Mouse (Mus musculus) limb, embryonic 15.5 days (tissue): Measurements from ENCODE around the gene Pyurf. TPM values are rescaled to one million over a fixed set of nuclear protein-coding genes. Genes with fewer than 3 reads are reported as not detected.

ENCODE experiments used
- ATAC-seq: fragments of 200-750 bp; cut with Nextera tagmentation; 2 replicates; pipeline ENCODE4 v1.8.0; 2017; ENCODE audit warnings: low read depth, moderate TSS enrichment; ENCODE audit not compliant: insufficient number of reproducible peaks, low FRiP score, low TSS enrichment
- H3K27ac ChIP-seq: fragments of 300-500 bp; sonication (generic); 2 replicates; pipeline ENCODE4 v1.5.1; 2015; ENCODE audit warnings: moderate library complexity, mild to moderate bottlenecking, inconsistent platforms
- H3K27me3 ChIP-seq: fragments of 300-500 bp; sonication (generic); 2 replicates; pipeline ENCODE4 v1.6.1; 2015; ENCODE audit warnings: inconsistent platforms
- H3K36me3 ChIP-seq: fragments of 300-500 bp; sonication (generic); 2 replicates; pipeline ENCODE4 v1.6.1; 2015; ENCODE audit warnings: inconsistent platforms
- H3K4me1 ChIP-seq: fragments of 300-500 bp; sonication (generic); 2 replicates; pipeline ENCODE4 v1.6.1; 2015; ENCODE audit warnings: inconsistent platforms
- H3K4me2 ChIP-seq: fragments of 300-500 bp; sonication (generic); 2 replicates; pipeline ENCODE4 v1.6.1; 2015; ENCODE audit warnings: mild to moderate bottlenecking, inconsistent platforms
- H3K4me3 ChIP-seq: fragments of 300-500 bp; sonication (generic); 2 replicates; pipeline ENCODE4 v1.5.1; 2015; ENCODE audit warnings: mild to moderate bottlenecking, inconsistent platforms
- H3K9ac ChIP-seq: fragments of 300-500 bp; sonication (generic); 2 replicates; pipeline ENCODE4 v1.6.1; 2015; ENCODE audit warnings: inconsistent platforms
- H3K9me3 ChIP-seq: fragments of 300-500 bp; sonication (generic); 2 replicates; pipeline ENCODE4 v1.6.1; 2016; ENCODE audit warnings: inconsistent platforms
- WGBS: fragments of 180-500 bp; shearing (Covaris S2); methylation state at CpG from one replicate; pipeline ENCODE4 v1.1.7; 2015; 5-methylcytosine and 5-hydroxymethylcytosine counted together
- polyA plus RNA-seq: library from polyadenylated mRNA; unstranded; fragments of >200 nt; fragmentation: Nextera tagmentation; extraction: Ambion mirVana; gene quantifications from 2 replicates; pipeline ENCODE4 v1.2.1, GENCODE M21; 2015

The Pyurf gene
- 10.9 and 11.4 TPM in 2 replicates for polyA plus RNA-seq

DNA sequence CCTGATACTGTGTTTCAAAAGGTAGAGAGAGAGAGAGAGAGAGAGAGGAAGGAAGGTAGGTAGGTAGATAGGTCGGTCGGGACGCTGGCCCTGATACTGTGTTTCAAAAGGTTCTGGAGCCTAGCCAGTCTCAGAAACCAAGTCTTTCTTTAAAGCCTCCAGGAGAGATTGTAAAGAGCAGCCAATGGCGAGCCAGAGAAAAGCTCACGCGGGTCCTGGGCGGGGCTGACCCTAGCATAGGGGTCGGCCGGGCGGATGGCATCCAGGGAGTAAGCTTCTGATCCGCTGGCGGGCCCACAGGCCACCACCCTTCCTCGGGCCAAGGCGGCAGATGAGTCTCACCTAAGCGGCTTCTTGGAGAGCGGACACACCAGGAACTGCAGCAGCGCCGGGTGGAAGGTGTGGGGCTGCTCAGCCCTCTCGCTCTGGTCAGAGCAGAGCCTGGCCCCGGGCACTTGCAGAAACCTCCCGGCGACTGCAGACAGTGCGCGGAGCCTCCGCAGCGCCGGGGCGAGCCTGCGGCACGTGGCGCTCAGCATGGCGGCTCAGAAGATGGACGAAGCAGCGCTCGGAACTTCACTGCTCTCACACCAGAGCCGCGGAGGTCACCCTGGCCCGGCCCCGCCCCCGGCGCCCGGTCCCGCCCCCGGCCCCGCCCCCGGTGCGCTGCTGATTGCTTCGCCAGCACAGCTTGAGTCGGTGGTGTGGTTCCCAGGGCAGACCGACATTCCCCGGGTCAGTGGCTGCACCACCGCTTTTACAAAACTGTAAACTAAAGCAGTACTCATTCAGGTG lies at the start of gene Pyurf:
Gene Pyurf (minus strand): TSS at position 612 of the 795 bp plus-strand sequence.
- peak within 1 kb of the TSS; percentile 59 for H3K4me2 ChIP-seq
- ATAC-seq: peak; percentile 96
- 0% methylated on average over 52 of the region's 52 CpGs for WGBS
- H3K9me3 ChIP-seq: no peaks in the 10 kb centered on the region
- H3K4me3 ChIP-seq: peak within 1 kb of the TSS; percentile 64
- H3K27ac ChIP-seq: peak within 1 kb of the TSS; percentile 91
- no peaks in the 10 kb centered on the region for H3K27me3 ChIP-seq
- peaks cover 18% of the 10 kb centered on the region; the same call in 1 of the 2 replicates for H3K36me3 ChIP-seq
- 0 out of 2 replicates have a peak, but pooled peaks cover 2% of the 10 kb centered on the region for H3K4me1 ChIP-seq
- peak within 1 kb of the TSS; percentile 43 for H3K9ac ChIP-seq

GRCm38 (mm10) chr6:57721347-57721746 lies 29.5 kb upstream of the Pyurf start:
- H3K4me2 ChIP-seq: no peak overlapping the region
- no peak overlapping the region for H3K9ac ChIP-seq
- no peaks in the 10 kb centered on the region for H3K9me3 ChIP-seq
- H3K27ac ChIP-seq: no peak overlapping the region
- no peak for ATAC-seq
- no peaks in the 10 kb centered on the region for H3K4me1 ChIP-seq
- peaks cover 8% of the 10 kb centered on the region for H3K36me3 ChIP-seq
- no peaks in the 10 kb centered on the region for H3K27me3 ChIP-seq
- WGBS: 91% methylated on average over 1 of the region's 1 CpGs
- H3K4me3 ChIP-seq: no peak overlapping the region

GRCm38 (mm10) chr6:57711726-57712125 lies 19.8 kb upstream of the Pyurf start:
- 9% methylated on average over 1 of the region's 1 CpGs for WGBS
- Histone ChIP-seq H3K4me3 (no peak overlapping the region), H3K27me3 (no peaks in the 10 kb centered on the region), H3K9me3 (no peaks in the 10 kb centered on the region), H3K27ac (no peak overlapping the region), H3K9ac (no peak overlapping the region), H3K4me1 (no peaks in the 10 kb centered on the region), H3K4me2 (no peak overlapping the region), H3K36me3 (peaks cover 8% of the 10 kb centered on the region; the same call in 1 of the 2 replicates)
- no peak for ATAC-seq

DNA sequence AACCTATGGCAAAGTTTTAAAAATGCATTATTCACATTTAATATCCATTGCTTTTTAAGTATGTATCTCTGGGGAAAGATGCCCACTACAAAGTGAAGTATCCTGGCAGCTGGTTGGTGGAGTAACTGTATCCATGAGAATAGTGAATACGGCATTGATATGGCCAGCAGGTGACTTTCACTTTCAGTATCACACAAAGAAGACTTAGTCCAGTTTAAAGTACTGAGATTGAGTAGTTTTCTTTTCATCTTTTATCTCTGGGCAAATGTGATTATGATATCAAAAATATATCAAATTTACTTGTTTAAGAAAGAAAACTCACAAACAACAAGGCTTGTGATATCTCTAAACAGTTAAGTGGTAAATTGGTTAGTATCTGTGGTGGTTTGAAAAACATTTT lies 14.8 kb upstream of the Pyurf start:
- H3K27me3 ChIP-seq: no peaks in the 10 kb centered on the region
- WGBS: 86% methylated on average over 1 of the region's 1 CpGs
- H3K36me3 ChIP-seq: no peaks in the 10 kb centered on the region
- H3K9me3 ChIP-seq: no peaks in the 10 kb centered on the region
- H3K9ac ChIP-seq: no peak overlapping the region
- no peak overlapping the region for H3K4me2 ChIP-seq
- no peak overlapping the region for H3K4me3 ChIP-seq
- ATAC-seq: no peak
- peaks cover 2% of the 10 kb centered on the region; the same call in 1 of the 2 replicates for H3K4me1 ChIP-seq
- no peak overlapping the region for H3K27ac ChIP-seq

DNA sequence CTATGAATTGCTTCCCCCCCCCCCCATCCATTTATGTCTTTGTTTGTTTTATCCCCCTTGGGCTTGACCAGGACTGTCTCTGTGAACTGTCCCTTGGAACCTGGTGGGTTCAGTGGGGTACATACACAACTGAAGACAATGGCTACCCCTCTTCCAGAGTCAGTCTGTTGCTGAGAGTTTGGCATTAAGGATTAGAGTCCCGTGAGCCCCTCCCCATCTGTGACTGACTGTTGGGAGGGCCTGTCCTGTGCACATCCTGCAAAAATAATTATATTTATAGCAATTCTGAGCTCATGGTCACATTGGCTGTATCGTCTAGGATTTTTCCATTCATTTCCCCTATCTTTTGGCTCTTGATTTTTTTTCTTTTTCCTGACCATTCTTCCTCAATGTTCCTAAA lies 11.8 kb upstream of the Pyurf start:
- no peak for ATAC-seq
- peak overlapping the region; percentile 97; the same call in 1 of the 2 replicates for H3K27ac ChIP-seq
- peak overlapping the region; percentile 76; the same call in 1 of the 2 replicates for H3K9ac ChIP-seq
- no peaks in the 10 kb centered on the region for H3K36me3 ChIP-seq
- 21% methylated on average over 2 of the region's 2 CpGs for WGBS
- peaks cover 4% of the 10 kb centered on the region; the same call in 1 of the 2 replicates for H3K4me1 ChIP-seq
- no peaks in the 10 kb centered on the region for H3K9me3 ChIP-seq
- H3K4me2 ChIP-seq: peak overlapping the region; percentile 59
- H3K4me3 ChIP-seq: peak overlapping the region; percentile 69
- H3K27me3 ChIP-seq: no peaks in the 10 kb centered on the region

- Histone ChIP-seq H3K27ac (peak overlapping the region; percentile 97), H3K27me3 (no peaks in the 10 kb centered on the region), H3K4me3 (peak overlapping the region; percentile 69), H3K4me1 (peaks cover 4% of the 10 kb centered on the region; the same call in 1 of the 2 replicates), H3K36me3 (no peaks in the 10 kb centered on the region), H3K4me2 (peak overlapping the region; percentile 59), H3K9ac (peak overlapping the region; percentile 76), H3K9me3 (no peaks in the 10 kb centered on the region)
- under 1% methylated on average over 59 of the region's 59 CpGs for WGBS
- ATAC-seq: peak; percentile 100
Measured at GRCm38 (mm10) chr6:57702743-57703499, 11.0 kb upstream of the Pyurf start.

DNA sequence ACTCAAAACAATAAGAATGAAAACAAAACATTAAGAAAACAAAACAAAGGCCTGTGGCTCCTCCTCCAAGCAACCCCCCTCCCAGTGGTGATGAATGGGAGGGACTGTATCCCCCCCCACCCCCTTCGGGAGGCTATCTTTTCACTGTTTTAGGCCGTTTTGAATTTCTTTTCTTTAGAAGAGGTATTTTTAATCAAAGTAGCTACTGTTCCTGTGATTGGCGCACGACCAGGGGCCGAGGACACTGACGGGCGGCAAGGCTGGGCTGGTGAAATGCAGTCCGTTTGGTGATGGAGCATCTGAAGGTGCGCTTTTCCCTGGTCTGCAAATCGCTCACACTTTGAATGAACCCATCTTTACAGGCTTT lies 10.5 kb upstream of the Pyurf start, which contains the start of gene Lancl2:
Gene Lancl2 (plus strand): TSS at position 165 of the 367 bp plus-strand sequence.
- H3K36me3 ChIP-seq: no peaks in the 10 kb centered on the region
- ATAC-seq: peak; percentile 4; the same call in 1 of the 2 replicates
- peak within 1 kb of the TSS; percentile 59 for H3K4me2 ChIP-seq
- H3K9ac ChIP-seq: peak within 1 kb of the TSS; percentile 76
- no peaks in the 10 kb centered on the region for H3K9me3 ChIP-seq
- 0% methylated on average over 10 of the region's 10 CpGs for WGBS
- H3K27ac ChIP-seq: peak within 1 kb of the TSS; percentile 97
- H3K27me3 ChIP-seq: no peaks in the 10 kb centered on the region
- peaks cover 4% of the 10 kb centered on the region; the same call in 1 of the 2 replicates for H3K4me1 ChIP-seq
- H3K4me3 ChIP-seq: peak within 1 kb of the TSS; percentile 69

DNA sequence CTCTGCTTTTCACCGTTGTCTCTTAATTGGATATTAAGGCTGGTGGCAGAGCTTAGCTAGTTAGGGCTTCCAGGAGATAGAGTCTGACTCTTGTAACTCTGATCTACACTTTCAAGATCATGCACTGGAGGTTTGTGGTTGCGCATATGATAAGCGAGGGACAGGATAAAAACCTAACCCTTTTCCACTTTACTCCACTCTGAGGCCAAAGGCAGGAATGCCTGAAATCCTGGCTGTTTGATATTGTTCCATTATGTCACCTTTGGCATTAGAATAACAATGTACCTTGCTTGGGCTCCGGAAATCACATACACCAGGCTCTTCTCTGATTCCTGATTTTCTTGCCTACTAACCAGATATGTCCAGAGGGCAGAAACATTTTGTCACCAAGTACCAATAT lies 9.8 kb upstream of the Pyurf start:
- H3K4me3 ChIP-seq: no peak overlapping the region; the same call in 1 of the 2 replicates

DNA sequence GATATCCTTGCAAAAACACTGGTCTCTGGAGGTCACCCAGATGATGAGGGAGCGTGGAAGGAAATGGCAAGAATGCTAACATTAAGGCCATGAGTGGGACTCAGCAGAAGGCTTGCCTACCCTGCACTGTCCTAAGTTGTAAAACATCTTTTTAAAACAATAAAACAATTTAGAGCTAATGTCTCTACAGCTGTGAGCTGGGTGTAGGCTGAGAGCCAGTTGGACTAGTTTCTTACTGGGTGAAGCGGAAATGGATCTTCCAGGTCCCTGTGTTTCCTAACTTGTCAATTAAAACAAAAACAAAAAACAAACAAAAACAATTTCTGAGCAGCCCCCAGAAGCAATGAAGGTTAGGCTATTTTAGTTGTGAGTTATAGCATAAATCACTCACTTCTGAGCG lies 1.2 kb upstream of the Pyurf start:
- no peaks in the 10 kb centered on the region for H3K27me3 ChIP-seq
- 0 out of 2 replicates have a peak, but pooled peaks cover 2% of the 10 kb centered on the region for H3K4me1 ChIP-seq
- 79% methylated on average over 3 of the region's 3 CpGs for WGBS
- H3K36me3 ChIP-seq: peaks cover 15% of the 10 kb centered on the region; the same call in 1 of the 2 replicates
- no peaks in the 10 kb centered on the region for H3K9me3 ChIP-seq
- no peak overlapping the region for H3K27ac ChIP-seq
- H3K9ac ChIP-seq: no peak overlapping the region
- ATAC-seq: no peak
- no peak overlapping the region for H3K4me2 ChIP-seq
- no peak overlapping the region for H3K4me3 ChIP-seq

More for the DNA sequence above, 9.8 kb upstream of the Pyurf start:
- 64% methylated on average over 4 of the region's 4 CpGs for WGBS
- H3K36me3 ChIP-seq: no peaks in the 10 kb centered on the region
- H3K4me2 ChIP-seq: peak overlapping the region; percentile 59; the same call in 1 of the 2 replicates
- no peaks in the 10 kb centered on the region for H3K27me3 ChIP-seq
- no peak overlapping the region for H3K27ac ChIP-seq
- peaks cover 4% of the 10 kb centered on the region; the same call in 1 of the 2 replicates for H3K4me1 ChIP-seq
- no peak overlapping the region for H3K9ac ChIP-seq
- H3K9me3 ChIP-seq: no peaks in the 10 kb centered on the region
- no peak for ATAC-seq

GRCm38 (mm10) chr6:57684156-57684555 lies 7.7 kb downstream of the Pyurf start:
- Histone ChIP-seq H3K9me3 (no peaks in the 10 kb centered on the region), H3K9ac (no peak overlapping the region), H3K4me1 (no peaks in the 10 kb centered on the region), H3K27me3 (no peaks in the 10 kb centered on the region), H3K36me3 (peaks cover 13% of the 10 kb centered on the region; the same call in 1 of the 2 replicates), H3K4me3 (no peak overlapping the region), H3K4me2 (no peak overlapping the region), H3K27ac (no peak overlapping the region)
- ATAC-seq: no peak
- 97% methylated on average over 1 of the region's 1 CpGs for WGBS

GRCm38 (mm10) chr6:57661295-57661694 lies 30.6 kb downstream of the Pyurf start:
- ATAC-seq: no peak
- no peaks in the 10 kb centered on the region for H3K27me3 ChIP-seq
- 78% methylated on average over 4 of the region's 4 CpGs for WGBS
- H3K4me3 ChIP-seq: no peak overlapping the region
- no peak overlapping the region for H3K4me2 ChIP-seq
- H3K4me1 ChIP-seq: no peaks in the 10 kb centered on the region
- H3K27ac ChIP-seq: no peak overlapping the region
- no peak overlapping the region for H3K9ac ChIP-seq
- H3K36me3 ChIP-seq: no peaks in the 10 kb centered on the region
- H3K9me3 ChIP-seq: no peaks in the 10 kb centered on the region
